ENCODE assay signal across 12 mouse cellular contexts in genomic region chr4:118517497-118518146, GRCm38 (mm10). TPM values are rescaled to one million over a fixed set of nuclear protein-coding genes. Genes with fewer than 3 reads are reported as not detected.
DNase-seq lines count a peak whose midpoint lies in the region; ATAC-seq and TF ChIP-seq lines count a peak whose summit lies in the region.
"Had no signal": no experiment of that assay in that cellular context is flagged by ENCODE, and none has a peak within 500 bp of the region (broad histone marks: within the 10 kb centered on the region; RNA-seq: fewer than 3 reads in every experiment).

No protein-coding gene starts in this region.

- H3K36me3 ChIP-seq in kidney, adult 2 months (ENCODE audit: control insufficient read depth, insufficient read depth, low read length): no peaks in the 10 kb centered on the region
- no peaks in the 10 kb centered on the region for H3K36me3 ChIP-seq in ES-E14 (ENCODE audit: control insufficient read depth, insufficient read depth, low read length, poor library complexity, severe bottlenecking)
- no peaks in the 10 kb centered on the region for H3K36me3 ChIP-seq in hindbrain, embryonic 11.5 days (ENCODE audit: control insufficient read depth, insufficient read depth, low read length)
- H3K36me3 ChIP-seq in midbrain, postnatal 0 days (ENCODE audit: insufficient read depth, low read length): no peaks in the 10 kb centered on the region
- H3K36me3 ChIP-seq: G1E; limb, embryonic 13.5 days had no signal

- intact Hi-C loops in left cerebral cortex, postnatal 36 days (cut with DNase I): no loop called here

- no peaks in the 10 kb centered on the region for H3K27me3 ChIP-seq in kidney, adult 2 months (replicated peaks; ENCODE audit: control insufficient read depth, insufficient read depth, low read length)
- H3K27me3 ChIP-seq in hindbrain, embryonic 11.5 days (ENCODE audit: control insufficient read depth, insufficient read depth, low read length): 0 out of 2 replicates have a peak, but pooled peaks cover 2% of the 10 kb centered on the region
- no peaks in the 10 kb centered on the region for H3K27me3 ChIP-seq in midbrain, postnatal 0 days (ENCODE audit: insufficient read depth, low read length)

- TF ChIP-seq POLR2A in kidney, adult 2 months (IDR thresholded peaks at IDR 0.05; ENCODE audit: low read depth, low read length): no peak

- no peaks in the 10 kb centered on the region for H3K9me3 ChIP-seq in ES-E14 (ENCODE audit: control insufficient read depth, insufficient read depth, low read depth, low read length)
- no peaks in the 10 kb centered on the region for H3K9me3 ChIP-seq in hindbrain, embryonic 11.5 days (ENCODE audit: control insufficient read depth, low read length)
- no peaks in the 10 kb centered on the region for H3K9me3 ChIP-seq in midbrain, postnatal 0 days (ENCODE audit: low read length)
- H3K9me3 ChIP-seq: G1E; limb, embryonic 13.5 days had no signal

- H3K4me2 ChIP-seq in hindbrain, embryonic 11.5 days (replicated peaks; ENCODE audit: low read depth, low read length): no peak overlapping the region
- no peak overlapping the region for H3K4me2 ChIP-seq in midbrain, postnatal 0 days (ENCODE audit: low read depth, low read length, poor library complexity, severe bottlenecking)
- H3K4me2 ChIP-seq: limb, embryonic 13.5 days had no signal

- peak; percentile 40; the same call in 1 of the 2 replicates for ATAC-seq in hindbrain, embryonic 11.5 days (ENCODE audit: low FRiP score)
- ATAC-seq in midbrain, postnatal 0 days (ENCODE audit: low FRiP score): no peak

- no peak for DNase-seq in kidney, adult 2 months
- DNase-seq in kidney, postnatal 36 days: no peak
- no peak for DNase-seq in ES-E14 (ENCODE audit: low read depth, low spot score)
- no peak for DNase-seq in hindbrain, embryonic 11.5 days (ENCODE audit: low spot score)
- DNase-seq in midbrain, postnatal 0 days (ENCODE audit: low spot score): no peak
- DNase-seq in left cerebral cortex, postnatal 36 days (ENCODE audit: low spot score in 2 of 2): no peak
- no peak for DNase-seq in right cerebral cortex, postnatal 36 days (ENCODE audit: low spot score in 2 of 2)

- H3K4me1 ChIP-seq in kidney, adult 2 months (ENCODE audit: control insufficient read depth, insufficient read depth, low read length): peaks cover 16% of the 10 kb centered on the region
- peaks cover 5 to 22% of the 10 kb centered on the region in 2 experiments; a peak in 1 of 4 replicates for H3K4me1 ChIP-seq in ES-E14 (ENCODE audit: control insufficient read depth in 2 of 2, insufficient read depth in 2 of 2, low read length in 2 of 2, poor library complexity in 1 of 2)
- H3K4me1 ChIP-seq in hindbrain, embryonic 11.5 days (replicated peaks; ENCODE audit: control insufficient read depth, insufficient read depth, low read length): no peaks in the 10 kb centered on the region
- H3K4me1 ChIP-seq in midbrain, postnatal 0 days (ENCODE audit: insufficient read depth, low read length): no peaks in the 10 kb centered on the region

- peak overlapping the region; percentile 4; the same call in 1 of the 2 replicates for H3K27ac ChIP-seq in kidney, adult 2 months (ENCODE audit: insufficient read depth, low read depth, low read length)
- peak overlapping the region; percentile 57 for H3K27ac ChIP-seq in ES-E14 (ENCODE audit: insufficient read depth, low read depth, low read length, poor library complexity, severe bottlenecking)
- no peak overlapping the region for H3K27ac ChIP-seq in hindbrain, embryonic 11.5 days (ENCODE audit: low read depth, low read length)
- no peak overlapping the region for H3K27ac ChIP-seq in midbrain, postnatal 0 days (ENCODE audit: low read depth, low read length)
- H3K27ac ChIP-seq: limb, embryonic 13.5 days; macrophage had no signal

- no peak overlapping the region for H3K4me3 ChIP-seq in kidney, adult 2 months (ENCODE audit: insufficient read depth, low read depth, low read length)
- H3K4me3 ChIP-seq in ES-E14 (ENCODE audit: insufficient read depth in 1 of 2, low read depth in 1 of 2, low read length in 2 of 2, poor library complexity in 1 of 2, severe bottlenecking in 1 of 2): peak overlapping the region; percentile 27 to 44; a peak in 3 of 4 replicates
- no peak overlapping the region for H3K4me3 ChIP-seq in hindbrain, embryonic 11.5 days (ENCODE audit: low read depth, low read length)
- H3K4me3 ChIP-seq in midbrain, postnatal 0 days (ENCODE audit: low read depth, low read length): no peak overlapping the region
- H3K4me3 ChIP-seq: limb, embryonic 13.5 days had no signal

- no peak for TF ChIP-seq CTCF in kidney, adult 2 months (conservative IDR thresholded peaks at IDR 0.05; ENCODE audit: insufficient read depth, insufficient read length, low read depth, low read length)
- TF ChIP-seq CTCF in midbrain, postnatal 0 days (IDR thresholded peaks at IDR 0.05): no peak

- no peak overlapping the region for H3K9ac ChIP-seq in ES-E14 (ENCODE audit: insufficient read depth, low read depth, low read length, poor library complexity, severe bottlenecking)
- peak overlapping the region; percentile 3; the same call in 1 of the 2 replicates for H3K9ac ChIP-seq in hindbrain, embryonic 11.5 days (ENCODE audit: low read depth, low read length)
- 0 out of 2 replicates have a peak overlapping the region, but pooled peaks have one; percentile 8 for H3K9ac ChIP-seq in midbrain, postnatal 0 days (replicated peaks; ENCODE audit: low read length, poor library complexity, severe bottlenecking)
- H3K9ac ChIP-seq: limb, embryonic 13.5 days had no signal

- 47% methylated on average over 16 of the region's 16 CpGs for WGBS in kidney, adult 2 months
- 36% methylated on average over 15 of the region's 16 CpGs for WGBS in hindbrain, embryonic 11.5 days
- WGBS in midbrain, postnatal 0 days: 32% methylated on average over 16 of the region's 16 CpGs

- in situ Hi-C loops in ES-E14 (cut with MboI; ENCODE audit: low sequenced_read_pairs in 2 of 2, unreplicated experiment in 2 of 2): no loop called here

TF ChIP-seq in ES-E14, 5 proteins besides CTCF, POLR2A, EP300 and RAD21:
- TF ChIP-seq ZNF384 (IDR thresholded peaks at IDR 0.05; ENCODE audit: low read depth, low read length): no peak

RNA-seq across cellular contexts. Expression of gene 2610528J11Rik, which starts 9.2 kb away (rescaled TPM):
- 166 and 182 TPM in 2 replicates for polyA plus RNA-seq in kidney, adult 2 months (2012; rRNA removed)
- total RNA-seq in ES-E14 (2012; rRNA removed): 3.2 and 8.8 TPM in 2 replicates
- 0.77 and 2.1 TPM in 2 replicates for polyA plus RNA-seq in hindbrain, embryonic 11.5 days (2014; fragmentation: Nextera tagmentation; extraction: Ambion mirVana)
- total RNA-seq in midbrain, postnatal 0 days (2014; rRNA removed): not detected in 2 replicates
- not detected in 2 replicates for polyA plus RNA-seq in midbrain, postnatal 0 days (2015; fragmentation: Nextera tagmentation; extraction: Ambion mirVana)
- total RNA-seq in left cerebral cortex, postnatal 36 days (2021): not detected
- total RNA-seq: G1E; gastrocnemius, adult 8-10 months; layer of hippocampus, postnatal 10 days had no signal
- polyA plus RNA-seq: G1E, macrophage had no signal

RNA-seq across cellular contexts. Expression of gene Tmem125, which starts 26.2 kb away (rescaled TPM):
- polyA plus RNA-seq in kidney, adult 2 months (2012; rRNA removed): 30.3 and 44.7 TPM in 2 replicates
- 12.0 and 19.1 TPM in 2 replicates for total RNA-seq in ES-E14 (2012; rRNA removed)
- 0.40 and 0.46 TPM in 2 replicates for polyA plus RNA-seq in hindbrain, embryonic 11.5 days (2014; fragmentation: Nextera tagmentation; extraction: Ambion mirVana)
- 0.19 and 0.22 TPM in 2 replicates for total RNA-seq in midbrain, postnatal 0 days (2014; rRNA removed)
- 0.14 and 0.23 TPM in 2 replicates for polyA plus RNA-seq in midbrain, postnatal 0 days (2015; fragmentation: Nextera tagmentation; extraction: Ambion mirVana)
- 10 to 100 TPM in 1 of 2 experiments, 1 to 10 TPM in 1; 6.6 to 14.5 TPM for total RNA-seq in left cerebral cortex, postnatal 36 days (2021)
- total RNA-seq: gastrocnemius, adult 8-10 months had no signal
- polyA plus RNA-seq: G1E, macrophage had no signal

RNA-seq across cellular contexts. Expression of gene Tie1, which starts 27.8 kb away (rescaled TPM):
- polyA plus RNA-seq in kidney, adult 2 months (2012; rRNA removed): 44.5 and 51.8 TPM in 2 replicates
- total RNA-seq in ES-E14 (2012; rRNA removed): 1.0 and 1.3 TPM in 2 replicates
- polyA plus RNA-seq in hindbrain, embryonic 11.5 days (2014; fragmentation: Nextera tagmentation; extraction: Ambion mirVana): 8.8 and 12.2 TPM in 2 replicates
- 15.7 and 17.2 TPM in 2 replicates for total RNA-seq in midbrain, postnatal 0 days (2014; rRNA removed)
- polyA plus RNA-seq in midbrain, postnatal 0 days (2015; fragmentation: Nextera tagmentation; extraction: Ambion mirVana): 9.9 and 10.3 TPM in 2 replicates
- total RNA-seq in left cerebral cortex, postnatal 36 days (2021): 1 to 10 TPM; 7.8 to 8.6 TPM
- polyA plus RNA-seq: macrophage had no signal

Comparison
In these comparisons a context has a peak if more than half of its experiments do, and no peak if none do; other contexts are left out.
1. H3K27ac ChIP-seq: peak in kidney, adult 2 months (single experiment) and ES-E14 (single experiment); none in hindbrain, embryonic 11.5 days (single experiment) and midbrain, postnatal 0 days (single experiment).
2. H3K4me3 ChIP-seq: peak in ES-E14 (2 of 2); none in kidney, adult 2 months (single experiment), hindbrain, embryonic 11.5 days (single experiment) and midbrain, postnatal 0 days (single experiment).